Mouse (Mus musculus) forelimb bud, embryonic 11.5 days (tissue): Measurements from ENCODE around the gene Msl1.

ENCODE experiments used
- DNase-seq: peaks from one replicate; pipeline ENCODE4 v3.0.0-alpha.2; 2012; ENCODE audit warnings: low read depth, low spot score

Msl1 gene

GRCm38 (mm10) chr11:98795015-98795713 is at the start of gene Msl1:
Msl1 (plus strand) TSS chr11:98795516.
- peak; percentile 78 for DNase-seq

GRCm38 (mm10) chr11:98745932-98746853 is 49.1 kb upstream of the Msl1 start:
- no peak for DNase-seq

- DNase-seq, result peak; percentile 75
Measured at GRCm38 (mm10) chr11:98746855-98747693, 48.2 kb upstream of the Msl1 start.

- DNase-seq, result no peak
Measured at GRCm38 (mm10) chr11:98747804-98748505, 47.4 kb upstream of the Msl1 start.

- no peak for DNase-seq
Measured at GRCm38 (mm10) chr11:98748506-98749416, 46.6 kb upstream of the Msl1 start.

GRCm38 (mm10) chr11:98749716-98750115 is 45.6 kb upstream of the Msl1 start:
- no peak for DNase-seq

- DNase-seq, result no peak
Measured at GRCm38 (mm10) chr11:98750351-98751201, 44.7 kb upstream of the Msl1 start.

GRCm38 (mm10) chr11:98751221-98751782 is 44.0 kb upstream of the Msl1 start:
- DNase-seq, result no peak

GRCm38 (mm10) chr11:98752562-98753140 is 42.7 kb upstream of the Msl1 start:
- no peak for DNase-seq

GRCm38 (mm10) chr11:98753264-98753663 is 42.1 kb upstream of the Msl1 start:
- DNase-seq, result no peak

GRCm38 (mm10) chr11:98754151-98754620 is 41.1 kb upstream of the Msl1 start:
- no peak for DNase-seq

- peak; percentile 84 for DNase-seq
Measured at GRCm38 (mm10) chr11:98754621-98755181, 40.6 kb upstream of the Msl1 start.

GRCm38 (mm10) chr11:98755726-98756380 is 39.5 kb upstream of the Msl1 start:
- DNase-seq, result no peak

- no peak for DNase-seq
Measured at GRCm38 (mm10) chr11:98756711-98757110, 38.6 kb upstream of the Msl1 start.

- DNase-seq, result no peak
Measured at GRCm38 (mm10) chr11:98761939-98762338, 33.4 kb upstream of the Msl1 start.

GRCm38 (mm10) chr11:98762756-98763501 is 32.4 kb upstream of the Msl1 start:
- DNase-seq, result no peak

GRCm38 (mm10) chr11:98763502-98763861 is 31.8 kb upstream of the Msl1 start:
- DNase-seq, result no peak
